Mouse (Mus musculus) left cerebral cortex, adult 2 months (tissue): ENCODE results near the gene Hist1h3g. TPM values are rescaled to one million over a fixed set of nuclear protein-coding genes. Genes with fewer than 3 reads are reported as not detected.
A peak's percentile ranks its signal among the peaks of the same experiment; 100 is the strongest.
"Not testable (repeated sequence)": the region's sequence is repeated elsewhere in the genome, so short reads cannot be mapped to it uniquely, and the experiment has no call there.

ENCODE experiments used
- DNase-seq, 2 experiments: peaks; one replicate each; pipeline ENCODE4 v3.0.0; 2021 to 2022; ENCODE audit warnings: low spot score in 2 of 2, mixed read lengths in 1 of 2; ENCODE audit errors: extremely low spot score in 1 of 2
- H3K27ac ChIP-seq: fragments of 200-600 bp; 2 replicates; pipeline ENCODE4 v1.8.1; 2022
- H3K4me3 ChIP-seq: fragments of 200-600 bp; 2 replicates; pipeline ENCODE4 v1.8.1; 2022
- CTCF ChIP-seq: fragments of 200-600 bp; IDR thresholded peaks from 2 replicates; pipeline ENCODE4 v1.8.1; 2022; ENCODE audit warnings: antibody characterized with exemption, mild to moderate bottlenecking, moderate library complexity
- intact Hi-C: fragments of 180-260 bp; cut with DNase I; formaldehyde crosslinking; loops from one replicate; pipeline ENCODE4 v1.15.1; 2025
- total RNA-seq, 2 experiments: library from RNA; stranded (reverse); gene quantifications; 2 replicates each; pipeline ENCODE4 v1.2.3; 2021

Gene Hist1h3g
- total RNA-seq, 2 experiments from 2014 or later, result 2.6 to 5.1 TPM

DNA sequence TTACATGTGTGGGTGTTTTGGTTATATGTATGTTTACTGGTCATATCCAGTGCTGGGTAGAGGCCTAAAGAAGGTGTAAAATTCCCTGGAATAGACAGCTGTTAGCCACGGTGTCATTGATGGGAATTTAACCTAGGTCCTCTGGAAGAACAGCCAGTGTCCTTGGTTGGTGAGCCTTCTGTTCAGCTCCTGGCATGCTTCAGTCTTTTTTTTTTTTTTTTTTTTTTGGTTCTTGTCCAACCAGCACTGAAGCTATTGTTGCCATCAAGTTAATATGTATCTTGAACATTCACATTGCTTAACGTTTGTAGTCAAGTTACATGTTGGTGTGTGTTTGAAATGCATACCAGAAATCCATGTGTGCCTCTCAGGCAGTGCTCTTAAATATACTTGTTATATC lies 29.3 kb downstream of the Hist1h3g start:
- Histone ChIP-seq H3K27ac (no peak overlapping the region), H3K4me3 (no peak overlapping the region)
- no peak for TF ChIP-seq CTCF
- intact Hi-C loops, result no loop called here
- no peak for DNase-seq

DNA sequence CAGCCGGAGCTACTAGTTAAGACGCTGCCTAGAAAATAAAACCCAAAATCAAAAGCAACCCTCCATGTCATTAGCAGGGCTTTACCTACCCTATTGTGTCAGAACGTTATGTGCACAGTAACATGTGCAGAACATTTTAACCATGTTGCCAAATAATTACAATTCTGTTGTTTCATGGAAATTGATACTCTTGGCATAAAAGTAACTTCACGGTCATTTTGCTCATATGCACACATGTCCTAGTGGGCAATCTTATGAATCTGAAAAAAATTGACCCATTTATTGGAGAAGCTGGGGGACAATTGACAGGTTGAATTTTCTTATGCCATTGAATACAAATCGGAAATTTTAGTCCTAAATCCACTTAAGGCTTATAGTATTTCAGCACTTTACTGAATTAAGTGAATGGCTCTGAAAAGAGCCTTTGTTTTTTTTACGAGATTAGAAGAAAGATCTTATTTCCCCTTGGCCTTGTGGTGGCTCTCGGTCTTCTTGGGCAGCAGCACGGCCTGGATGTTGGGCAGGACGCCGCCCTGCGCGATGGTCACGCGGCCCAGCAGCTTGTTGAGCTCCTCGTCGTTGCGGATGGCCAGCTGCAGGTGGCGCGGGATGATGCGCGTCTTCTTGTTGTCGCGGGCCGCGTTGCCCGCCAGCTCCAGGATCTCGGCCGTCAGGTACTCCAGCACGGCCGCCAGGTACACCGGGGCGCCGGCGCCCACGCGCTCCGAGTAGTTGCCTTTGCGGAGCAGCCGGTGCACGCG lies 35.2 kb downstream of the Hist1h3g start:
- intact Hi-C loops, result loop anchor here (5.0 kb wide), 1 partner anchor 38 kb away; the partner anchor contains the start of genes Hist1h2af and Hist1h4h
- peak overlapping the region; percentile 55 for H3K4me3 ChIP-seq
- not testable (repeated sequence) for DNase-seq
- H3K27ac ChIP-seq, result peak overlapping the region; percentile 94

DNA sequence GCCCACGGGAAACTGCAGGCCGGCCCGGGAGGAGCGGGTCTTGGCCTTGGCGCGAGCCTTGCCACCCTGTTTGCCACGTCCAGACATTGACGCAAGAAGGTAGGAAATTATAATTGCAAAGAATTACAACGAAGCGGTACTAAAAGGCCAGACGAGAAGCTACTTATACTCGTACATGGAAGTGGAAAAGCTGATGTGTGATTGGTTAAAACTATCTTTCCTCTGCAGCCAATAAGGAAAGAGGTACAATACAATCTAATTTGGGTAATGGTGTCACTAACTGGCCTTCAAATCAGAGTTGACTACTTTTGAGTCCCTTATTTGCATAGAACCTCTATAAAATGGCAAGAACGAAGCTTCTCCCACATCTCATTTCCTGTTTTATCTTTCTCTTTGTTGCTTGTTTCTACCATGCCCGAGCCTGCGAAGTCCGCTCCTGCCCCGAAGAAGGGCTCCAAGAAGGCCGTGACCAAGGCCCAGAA lies 35.8 kb downstream of the Hist1h3g start, which contains the start of the genes Hist1h2ae and Hist1h2bg:
TSS of gene Hist1h2ae (minus strand) at position 199 of the 482 bp plus-strand sequence.
TSS of gene Hist1h2bg (plus strand) at position 375 of the 482 bp plus-strand sequence.
- peak within 1 kb of the TSS; percentile 55 for H3K4me3 ChIP-seq
- DNase-seq, result peak; percentile 70 to 71
- peak within 1 kb of the TSS; percentile 94 for H3K27ac ChIP-seq
- no peak for TF ChIP-seq CTCF
- intact Hi-C loops, result loop anchor here (5.0 kb wide), 1 partner anchor 39 kb away; the partner anchor contains the start of genes Hist1h2af and Hist1h4h

DNA sequence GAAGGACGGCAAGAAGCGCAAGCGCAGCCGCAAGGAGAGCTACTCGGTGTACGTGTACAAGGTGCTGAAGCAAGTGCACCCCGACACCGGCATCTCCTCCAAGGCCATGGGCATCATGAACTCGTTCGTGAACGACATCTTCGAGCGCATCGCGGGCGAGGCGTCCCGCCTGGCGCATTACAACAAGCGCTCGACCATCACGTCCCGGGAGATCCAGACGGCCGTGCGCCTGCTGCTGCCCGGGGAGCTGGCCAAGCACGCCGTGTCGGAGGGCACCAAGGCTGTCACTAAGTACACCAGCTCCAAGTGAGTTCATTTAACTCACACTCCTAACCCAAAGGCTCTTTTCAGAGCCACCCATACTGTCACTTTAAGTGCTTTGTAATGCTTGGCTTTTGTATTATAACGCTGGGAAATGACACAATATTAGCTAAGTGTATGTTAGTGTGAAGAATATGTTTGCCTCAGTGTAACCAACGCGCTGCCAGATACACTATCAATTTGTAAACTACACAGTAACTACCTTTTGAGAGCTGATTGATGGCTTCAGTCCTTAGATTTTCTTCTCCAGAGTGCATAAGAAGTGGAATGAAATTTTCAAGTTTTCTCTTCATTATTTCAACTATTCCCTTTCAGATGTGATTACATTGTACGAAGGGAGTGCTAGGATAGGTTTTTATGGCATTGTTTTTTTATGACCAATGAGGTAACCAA lies 36.4 kb downstream of the Hist1h3g start:
- Histone ChIP-seq H3K27ac (peak overlapping the region; percentile 94), H3K4me3 (peak overlapping the region; percentile 55)
- not testable (repeated sequence) for DNase-seq
- intact Hi-C loops, result loop anchor here (5.0 kb wide), 1 partner anchor 39 kb away; the partner anchor contains the start of genes Hist1h2af and Hist1h4h

DNA sequence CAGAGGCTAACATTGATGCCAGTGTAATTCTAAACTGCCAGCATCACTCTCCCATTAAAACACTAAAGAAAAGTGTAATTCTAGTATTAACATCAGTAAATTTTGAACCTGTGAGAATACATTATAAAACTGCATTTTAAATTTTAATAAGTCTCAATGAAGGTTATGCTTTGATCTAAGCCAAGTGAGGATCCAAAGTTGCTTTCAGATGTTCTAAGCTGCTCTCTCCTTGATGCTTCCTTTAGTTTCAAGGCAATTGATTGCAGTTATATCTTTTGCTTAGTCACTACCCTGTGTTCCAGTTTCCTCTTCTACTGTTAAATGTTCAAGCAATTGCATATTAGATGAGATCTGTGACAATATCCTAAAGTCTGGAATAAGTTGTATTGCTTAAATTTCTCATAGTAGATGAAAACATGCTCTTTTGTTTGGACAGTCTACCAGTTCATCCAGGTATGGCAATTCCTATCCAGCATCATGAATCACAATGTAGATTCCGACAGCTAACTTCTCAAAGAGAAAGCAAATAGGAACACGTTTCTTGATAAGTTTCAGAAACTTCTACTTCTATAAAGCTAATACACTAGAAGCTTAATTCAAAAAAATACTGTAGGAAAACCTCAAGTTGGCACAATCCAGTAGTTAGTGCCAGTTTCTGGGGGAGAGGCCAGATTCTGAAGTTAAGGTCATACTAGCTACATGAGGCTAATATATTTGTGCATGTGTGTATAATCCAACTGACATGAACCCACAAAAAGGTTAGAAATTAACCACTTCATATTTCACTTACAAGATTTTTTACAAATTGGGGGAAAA lies 37.2 kb downstream of the Hist1h3g start:
- Histone ChIP-seq H3K27ac (peak overlapping the region; percentile 86; the same call in 1 of the 2 replicates), H3K4me3 (peak overlapping the region; percentile 55)
- no peak for DNase-seq
- intact Hi-C loops, result loop anchor here (5.0 kb wide), 1 partner anchor 40 kb away; the partner anchor contains the start of genes Hist1h2af and Hist1h4h
- TF ChIP-seq CTCF, result no peak

DNA sequence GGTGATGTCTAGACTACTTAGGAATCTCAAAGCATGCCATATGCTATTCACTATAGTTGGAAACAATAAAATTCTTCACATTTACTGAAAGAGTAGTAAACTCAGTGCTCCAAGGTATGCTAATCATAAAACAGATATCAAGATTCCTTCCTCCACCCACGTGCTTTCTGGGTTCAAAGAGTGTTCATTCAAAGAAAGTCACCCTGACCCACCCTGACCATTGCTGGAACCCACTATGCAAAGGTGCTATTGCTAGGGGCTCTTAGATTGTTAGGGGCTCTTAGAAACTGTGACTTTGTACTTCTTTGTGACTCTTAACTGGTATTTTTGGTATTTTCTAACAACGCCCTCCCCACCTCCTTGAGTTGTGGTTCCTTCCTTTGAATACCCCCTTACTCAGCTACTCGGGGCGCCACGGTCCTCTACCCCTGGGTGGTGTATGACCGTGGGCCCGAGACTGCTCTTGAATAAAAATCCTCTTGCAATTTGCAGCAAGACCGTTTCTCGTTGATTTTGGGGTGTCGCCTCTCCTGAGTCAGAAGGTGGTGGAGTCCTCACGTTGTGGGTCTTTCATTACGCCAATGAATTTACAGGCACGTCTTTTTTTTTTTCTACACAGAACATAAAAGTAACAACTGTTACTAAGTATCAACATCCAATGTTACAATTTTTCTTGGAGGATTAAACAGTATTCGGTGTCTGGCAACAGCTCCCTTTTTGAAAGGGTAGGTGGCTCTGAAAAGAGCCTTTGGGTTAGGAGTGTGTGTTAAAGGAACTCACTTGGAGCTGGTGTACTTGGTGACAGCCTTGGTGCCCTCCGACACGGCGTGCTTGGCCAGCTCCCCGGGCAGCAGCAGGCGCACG lies 38.0 kb downstream of the Hist1h3g start:
- intact Hi-C loops, result loop anchor here (5.0 kb wide), 1 partner anchor 41 kb away; the partner anchor contains the start of genes Hist1h2af and Hist1h4h
- Histone ChIP-seq H3K27ac (peak overlapping the region; percentile 86; the same call in 1 of the 2 replicates), H3K4me3 (peak overlapping the region; percentile 55)
- not testable (repeated sequence) for DNase-seq

DNA sequence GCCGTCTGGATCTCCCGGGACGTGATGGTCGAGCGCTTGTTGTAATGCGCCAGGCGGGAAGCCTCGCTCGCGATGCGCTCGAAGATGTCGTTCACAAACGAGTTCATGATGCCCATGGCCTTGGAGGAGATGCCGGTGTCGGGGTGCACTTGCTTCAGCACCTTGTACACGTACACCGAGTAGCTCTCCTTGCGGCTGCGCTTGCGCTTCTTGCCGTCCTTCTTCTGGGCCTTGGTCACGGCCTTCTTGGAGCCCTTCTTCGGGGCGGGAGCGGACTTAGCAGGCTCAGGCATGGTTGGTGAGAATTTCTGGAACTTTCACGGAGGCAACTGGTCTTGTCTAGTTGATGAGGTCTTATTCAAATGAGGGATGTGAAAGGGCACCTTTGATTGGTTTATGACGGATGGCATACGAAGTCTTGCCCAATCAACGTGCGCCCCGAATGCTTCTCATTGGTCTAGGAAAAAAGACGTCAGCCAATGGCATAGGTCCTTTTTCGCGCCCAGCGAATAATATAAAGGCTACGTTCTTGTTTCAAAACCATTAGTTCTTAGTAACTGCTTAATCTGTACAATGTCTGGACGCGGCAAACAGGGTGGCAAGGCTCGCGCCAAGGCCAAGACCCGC lies 38.8 kb downstream of the Hist1h3g start, which contains the start of the genes Hist1h2bf and Hist1h2ad:
TSS of gene Hist1h2bf (minus strand) at position 299 of the 627 bp plus-strand sequence.
TSS of gene Hist1h2ad (plus strand) at position 484 of the 627 bp plus-strand sequence.
- DNase-seq, result peak; percentile 84 to 88
- H3K4me3 ChIP-seq, result peak within 1 kb of the TSS; percentile 42
- peak within 1 kb of the TSS; percentile 65 for H3K27ac ChIP-seq
- intact Hi-C loops, result loop anchor here (5.0 kb wide), 1 partner anchor 42 kb away; the partner anchor contains the start of genes Hist1h2af and Hist1h4h

DNA sequence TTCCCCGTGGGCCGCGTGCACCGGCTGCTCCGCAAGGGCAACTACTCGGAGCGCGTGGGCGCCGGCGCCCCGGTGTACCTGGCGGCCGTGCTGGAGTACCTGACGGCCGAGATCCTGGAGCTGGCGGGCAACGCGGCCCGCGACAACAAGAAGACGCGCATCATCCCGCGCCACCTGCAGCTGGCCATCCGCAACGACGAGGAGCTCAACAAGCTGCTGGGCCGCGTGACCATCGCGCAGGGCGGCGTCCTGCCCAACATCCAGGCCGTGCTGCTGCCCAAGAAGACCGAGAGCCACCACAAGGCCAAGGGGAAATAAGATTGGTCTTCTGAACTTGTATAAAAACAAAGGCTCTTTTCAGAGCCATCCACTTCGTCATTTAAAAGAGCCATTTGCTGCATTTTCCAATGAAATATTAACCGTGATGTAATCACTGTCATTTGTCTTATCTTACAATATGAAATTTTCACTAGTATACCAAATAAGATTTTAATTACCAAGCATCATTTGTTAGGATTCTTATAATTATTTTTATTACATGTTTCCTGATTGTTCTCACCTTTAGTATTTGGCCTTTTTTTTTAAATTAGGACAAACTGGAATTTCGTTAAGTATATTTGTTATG lies 39.4 kb downstream of the Hist1h3g start:
- peak overlapping the region; percentile 65 for H3K27ac ChIP-seq
- intact Hi-C loops, result loop anchor here (5.0 kb wide), 1 partner anchor 42 kb away; the partner anchor contains the start of genes Hist1h2af and Hist1h4h
- not testable (repeated sequence) for DNase-seq
- peak overlapping the region; percentile 42 for H3K4me3 ChIP-seq

DNA sequence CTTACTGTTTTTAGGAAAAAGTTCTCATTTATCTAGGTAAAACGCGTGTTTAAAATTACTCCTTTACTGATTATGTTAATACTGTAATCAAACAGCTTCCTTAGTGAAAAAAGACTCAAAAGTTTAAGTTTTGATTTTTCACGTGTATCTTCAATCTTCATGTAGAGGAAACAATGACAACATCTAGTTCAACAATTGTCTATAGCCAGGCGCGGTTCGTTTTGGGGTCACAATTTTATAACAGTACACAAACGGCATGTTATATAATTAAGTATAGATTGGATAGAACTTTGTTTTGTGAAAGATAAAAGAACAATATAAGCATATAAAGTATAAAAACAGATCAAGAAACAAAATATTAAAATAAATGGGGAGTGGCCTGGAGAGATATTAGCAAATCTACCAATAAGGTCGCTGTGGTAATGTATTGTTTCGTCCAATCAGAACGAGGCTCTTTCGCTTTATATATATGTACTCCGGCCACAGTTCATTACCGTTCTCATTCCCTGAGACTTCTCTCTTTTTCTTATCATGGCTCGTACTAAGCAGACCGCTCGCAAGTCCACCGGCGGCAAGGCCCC lies 40.1 kb downstream of the Hist1h3g start, which contains the start of gene Hist1h3d:
TSS of gene Hist1h3d (plus strand) at position 493 of the 581 bp plus-strand sequence.
- intact Hi-C loops, result no loop called here
- H3K4me3 ChIP-seq, result peak within 1 kb of the TSS; percentile 42
- DNase-seq, result peak; percentile 45 to 54
- TF ChIP-seq CTCF, result no peak
- H3K27ac ChIP-seq, result peak within 1 kb of the TSS; percentile 80

DNA sequence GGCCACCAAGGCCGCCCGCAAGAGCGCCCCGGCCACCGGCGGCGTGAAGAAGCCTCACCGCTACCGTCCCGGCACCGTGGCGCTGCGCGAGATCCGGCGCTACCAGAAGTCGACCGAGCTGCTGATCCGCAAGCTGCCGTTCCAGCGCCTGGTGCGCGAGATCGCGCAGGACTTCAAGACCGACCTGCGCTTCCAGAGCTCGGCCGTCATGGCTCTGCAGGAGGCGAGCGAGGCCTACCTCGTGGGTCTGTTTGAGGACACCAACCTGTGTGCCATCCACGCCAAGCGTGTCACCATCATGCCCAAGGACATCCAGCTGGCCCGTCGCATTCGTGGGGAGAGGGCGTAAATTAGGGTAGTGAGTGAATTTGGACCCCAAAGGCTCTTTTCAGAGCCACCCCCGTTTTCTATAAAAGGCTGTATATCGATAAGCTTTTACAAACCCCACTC lies 40.7 kb downstream of the Hist1h3g start:
- peak overlapping the region; percentile 80 for H3K27ac ChIP-seq
- peak in 1 of 2 experiments; percentile 26 for DNase-seq
- intact Hi-C loops, result not testable (repeated sequence)
- peak overlapping the region; percentile 42 for H3K4me3 ChIP-seq
